In the genomic region with DNA sequence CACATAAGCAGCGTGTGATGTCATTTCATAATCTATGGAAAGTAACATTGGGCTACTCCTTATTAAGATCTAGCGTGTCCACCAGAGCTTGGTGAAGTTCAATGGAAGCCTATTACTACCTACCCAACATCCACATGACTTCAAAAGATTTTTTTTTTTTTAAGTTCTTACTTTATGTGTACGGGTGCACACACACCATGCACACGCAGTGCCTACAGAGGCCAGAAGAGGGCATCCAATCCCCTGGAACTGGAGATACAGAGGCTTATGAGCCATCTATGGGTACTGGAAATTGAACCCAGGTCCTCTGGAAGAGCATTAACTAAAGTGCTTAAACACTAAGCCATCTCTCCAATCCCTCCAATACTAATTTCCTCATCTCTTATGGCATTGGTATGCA, we compare ENCODE assay signal across 16 mouse cellular contexts. TPM values are rescaled to one million over a fixed set of nuclear protein-coding genes. Genes with fewer than 3 reads are reported as not detected.
DNase-seq lines count a peak whose midpoint lies in the region; ATAC-seq and TF ChIP-seq lines count a peak whose summit lies in the region.
"Had no signal": no experiment of that assay in that cellular context is flagged by ENCODE, and none has a peak within 500 bp of the region (broad histone marks: within the 10 kb centered on the region; RNA-seq: fewer than 3 reads in every experiment).

No protein-coding gene starts in this region.

- ATAC-seq in hindbrain, postnatal 0 days = no peak
- ATAC-seq in hindbrain, embryonic 16.5 days = no peak
- ATAC-seq in lung, postnatal 0 days = no peak
- no peak for ATAC-seq in Patski

- H3K27ac ChIP-seq in hindbrain, postnatal 0 days = no peak overlapping the region
- H3K27ac ChIP-seq in hindbrain, embryonic 16.5 days (ENCODE audit: low read depth, low read length) = no peak overlapping the region
- no peak overlapping the region for H3K27ac ChIP-seq in lung, postnatal 0 days (ENCODE audit: low read length)
- H3K27ac ChIP-seq: embryonic facial prominence, embryonic 13.5 days; stomach, embryonic 15.5 days had no signal

- POLR2A ChIA-PET in Patski (lab: Charles Lee) = no interaction called here

- CTCF ChIA-PET in Patski (lab: Charles Lee) = interaction anchor here (1.6 to 2.9 kb wide), 2 partner anchors 9 to 254 kb away, joined by 5 to 6 read pairs; no protein-coding TSS in a partner anchor

- H3K36me3 ChIP-seq in hindbrain, postnatal 0 days (ENCODE audit: insufficient read depth, low read length) = no peaks in the 10 kb centered on the region
- no peaks in the 10 kb centered on the region for H3K36me3 ChIP-seq in hindbrain, embryonic 16.5 days (ENCODE audit: control insufficient read depth, insufficient read depth, low read length)
- H3K36me3 ChIP-seq in lung, postnatal 0 days (ENCODE audit: insufficient read depth, low read length) = no peaks in the 10 kb centered on the region
- H3K36me3 ChIP-seq: embryonic facial prominence, embryonic 13.5 days; G1E; stomach, embryonic 15.5 days had no signal

- no peak for TF ChIP-seq EP300 in lung, postnatal 0 days (IDR thresholded peaks at IDR 0.05)

- no peak for DNase-seq in hindbrain, postnatal 0 days (ENCODE audit: low spot score)
- no peak for DNase-seq in lung, postnatal 0 days (ENCODE audit: low spot score)
- DNase-seq in lung, postnatal 10 days = no peak
- no peak for DNase-seq in Patski (ENCODE audit: low read depth, low spot score)
- peak; percentile 9 to 10 for DNase-seq in thymus, postnatal 36 days
- DNase-seq in adipocyte (ENCODE audit: low spot score) = no peak
- DNase-seq in adrenal gland, adult 8-10 months = no peak
- DNase-seq: adrenal gland, postnatal 10 days; kidney, postnatal 4 days; right cerebral cortex, postnatal 14 days had no signal

- 88% methylated on average over 4 of the region's 4 CpGs for WGBS in hindbrain, postnatal 0 days
- WGBS in hindbrain, embryonic 16.5 days = 84% methylated on average over 4 of the region's 4 CpGs
- 85% methylated on average over 4 of the region's 4 CpGs for WGBS in lung, postnatal 0 days

- H3K4me2 ChIP-seq in hindbrain, postnatal 0 days (ENCODE audit: low read depth, low read length) = no peak overlapping the region
- no peak overlapping the region for H3K4me2 ChIP-seq in hindbrain, embryonic 16.5 days (ENCODE audit: low read length)
- H3K4me2 ChIP-seq in lung, postnatal 0 days (replicated peaks; ENCODE audit: low read depth, low read length) = no peak overlapping the region
- H3K4me2 ChIP-seq: embryonic facial prominence, embryonic 13.5 days; heart, embryonic 11.5 days; stomach, embryonic 15.5 days had no signal

- H3K4me3 ChIP-seq in hindbrain, postnatal 0 days (ENCODE audit: low read length) = no peak overlapping the region
- H3K4me3 ChIP-seq in hindbrain, embryonic 16.5 days (ENCODE audit: low read length) = no peak overlapping the region
- H3K4me3 ChIP-seq in lung, postnatal 0 days (ENCODE audit: low read depth, low read length) = no peak overlapping the region
- H3K4me3 ChIP-seq: embryonic facial prominence, embryonic 13.5 days; stomach, embryonic 15.5 days had no signal

- in situ Hi-C loops in Patski (cut with MboI; ENCODE audit: low pct_unique_long_range_greater_than_20kb) = no loop called here

- peak; percentile 25; the same call in 1 of the 2 replicates for TF ChIP-seq CTCF in hindbrain, postnatal 0 days (IDR thresholded peaks at IDR 0.05; ENCODE audit: low read depth)
- peak; percentile 24 for TF ChIP-seq CTCF in lung, postnatal 0 days (IDR thresholded peaks at IDR 0.05)
- TF ChIP-seq CTCF in Patski (IDR thresholded peaks at IDR 0.05) = peak; percentile 63

- H3K9ac ChIP-seq in hindbrain, postnatal 0 days (replicated peaks; ENCODE audit: low read length) = no peak overlapping the region
- no peak overlapping the region for H3K9ac ChIP-seq in hindbrain, embryonic 16.5 days (ENCODE audit: low read depth, low read length)
- no peak overlapping the region for H3K9ac ChIP-seq in lung, postnatal 0 days (replicated peaks; ENCODE audit: low read depth)
- H3K9ac ChIP-seq: embryonic facial prominence, embryonic 13.5 days; stomach, embryonic 15.5 days had no signal

- H3K27me3 ChIP-seq in hindbrain, postnatal 0 days (ENCODE audit: insufficient read depth, low read length) = no peaks in the 10 kb centered on the region
- H3K27me3 ChIP-seq in hindbrain, embryonic 16.5 days (replicated peaks; ENCODE audit: control insufficient read depth, insufficient read depth, low read length) = no peaks in the 10 kb centered on the region
- no peaks in the 10 kb centered on the region for H3K27me3 ChIP-seq in lung, postnatal 0 days (replicated peaks; ENCODE audit: insufficient read depth, low read length)
- H3K27me3 ChIP-seq in Patski = no peaks in the 10 kb centered on the region
- H3K27me3 ChIP-seq: stomach, embryonic 15.5 days had no signal

- no peaks in the 10 kb centered on the region for H3K9me3 ChIP-seq in hindbrain, postnatal 0 days (ENCODE audit: low read length)
- no peaks in the 10 kb centered on the region for H3K9me3 ChIP-seq in hindbrain, embryonic 16.5 days (ENCODE audit: control insufficient read depth, low read length)
- no peaks in the 10 kb centered on the region for H3K9me3 ChIP-seq in lung, postnatal 0 days (ENCODE audit: low read length)
- H3K9me3 ChIP-seq: embryonic facial prominence, embryonic 13.5 days; G1E; stomach, embryonic 15.5 days had no signal

- H3K4me1 ChIP-seq in hindbrain, postnatal 0 days (ENCODE audit: insufficient read depth, low read length) = no peaks in the 10 kb centered on the region
- H3K4me1 ChIP-seq in hindbrain, embryonic 16.5 days (ENCODE audit: control insufficient read depth, insufficient read depth, low read depth, low read length) = no peaks in the 10 kb centered on the region; the same call in 1 of the 2 replicates
- H3K4me1 ChIP-seq in lung, postnatal 0 days (ENCODE audit: insufficient read depth, low read depth, low read length) = no peaks in the 10 kb centered on the region
- H3K4me1 ChIP-seq: stomach, embryonic 15.5 days had no signal

RNA-seq across cellular contexts. Expression of gene Pcolce2, which starts 38.0 kb away (rescaled TPM):
- 2.4 and 2.6 TPM in 2 replicates for total RNA-seq in hindbrain, postnatal 0 days (2014; rRNA removed)
- polyA plus RNA-seq in hindbrain, postnatal 0 days (2015; fragmentation: Nextera tagmentation; extraction: Ambion mirVana) = 2.5 and 3.1 TPM in 2 replicates
- polyA plus RNA-seq in hindbrain, embryonic 16.5 days (2015; fragmentation: Nextera tagmentation; extraction: Ambion mirVana) = 1.8 and 2.2 TPM in 2 replicates
- 45.7 and 52.1 TPM in 2 replicates for polyA plus RNA-seq in lung, postnatal 0 days (2015; fragmentation: Nextera tagmentation; extraction: Ambion mirVana)
- polyA plus RNA-seq in Patski (2021) = 6.0 TPM
- 1 to 10 TPM; 3.0 to 9.3 (median 6.2) TPM for total RNA-seq in adrenal gland, adult 8-10 months (2022)
- total RNA-seq: neutrophil, adult 5-6 weeks had no signal
- polyA plus RNA-seq: G1E had no signal

RNA-seq across cellular contexts. Expression of gene Paqr9, which starts 39.9 kb away (rescaled TPM):
- 22.2 and 22.3 TPM in 2 replicates for total RNA-seq in hindbrain, postnatal 0 days (2014; rRNA removed)
- 5.9 and 6.0 TPM in 2 replicates for polyA plus RNA-seq in hindbrain, postnatal 0 days (2015; fragmentation: Nextera tagmentation; extraction: Ambion mirVana)
- polyA plus RNA-seq in hindbrain, embryonic 16.5 days (2015; fragmentation: Nextera tagmentation; extraction: Ambion mirVana) = 5.0 and 6.1 TPM in 2 replicates
- polyA plus RNA-seq in lung, postnatal 0 days (2015; fragmentation: Nextera tagmentation; extraction: Ambion mirVana) = 0.11 and 0.16 TPM in 2 replicates
- polyA plus RNA-seq in Patski (2021) = 1.6 TPM
- 1 to 10 TPM; 1.8 to 7.8 (median 5.6) TPM for total RNA-seq in adrenal gland, adult 8-10 months (2022)
- polyA plus RNA-seq: G1E had no signal

Comparison
In these comparisons a context has a peak if more than half of its experiments do, and no peak if none do; other contexts are left out.
1. DNase-seq: peak in thymus, postnatal 36 days (2 of 2); none in hindbrain, postnatal 0 days (single experiment), lung, postnatal 0 days (single experiment), lung, postnatal 10 days (single experiment), Patski (single experiment), adipocyte (single experiment) and adrenal gland, adult 8-10 months (single experiment).
2. Peak in every context shown above with its lines, with median percentiles within 50 percentile points of each other: CTCF ChIP-seq.